ENCODE assay signal across 9 mouse cellular contexts in the genomic region with DNA sequence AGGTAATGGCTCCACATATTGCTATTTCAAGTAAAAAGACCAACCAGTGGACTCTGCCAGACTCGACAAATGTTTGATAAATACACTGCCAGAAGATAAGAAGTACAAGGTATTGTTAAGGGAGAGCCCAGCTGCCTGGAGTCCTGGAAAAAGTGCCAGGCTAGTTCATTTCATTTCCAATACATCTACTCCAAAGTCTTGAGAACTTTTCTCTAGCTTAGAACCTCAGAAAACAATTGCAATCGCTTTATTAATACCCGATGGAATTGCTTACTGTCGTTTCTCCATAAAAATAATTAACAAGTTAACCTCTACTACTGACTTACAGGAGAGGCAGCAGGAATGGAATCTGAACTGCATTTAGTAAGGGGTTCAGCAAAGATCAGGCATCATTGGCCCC. TPM values are rescaled to one million over a fixed set of nuclear protein-coding genes. Genes with fewer than 3 reads are reported as not detected.
DNase-seq lines count a peak whose midpoint lies in the region; ATAC-seq and TF ChIP-seq lines count a peak whose summit lies in the region.
"Had no signal": no experiment of that assay in that cellular context is flagged by ENCODE, and none has a peak within 500 bp of the region (broad histone marks: within the 10 kb centered on the region; RNA-seq: fewer than 3 reads in every experiment).

No protein-coding gene starts in this region.

- H3K4me2 ChIP-seq in lung, embryonic 15.5 days = peak overlapping the region; percentile 96
- peak overlapping the region; percentile 95 for H3K4me2 ChIP-seq in forebrain, postnatal 0 days (ENCODE audit: low read depth)
- peak overlapping the region; percentile 58 for H3K4me2 ChIP-seq in liver, embryonic 13.5 days
- peak overlapping the region; percentile 78 for H3K4me2 ChIP-seq in stomach, embryonic 16.5 days (ENCODE audit: low read depth, low read length)

- DNase-seq in lung, postnatal 10 days = no peak
- no peak for DNase-seq in forebrain, postnatal 0 days
- DNase-seq in liver, embryonic 13.5 days = no peak
- DNase-seq in adrenal gland, adult (ENCODE audit: inconsistent age in 2 of 2, low spot score in 1 of 2) = no peak
- no peak for DNase-seq in left cerebral cortex, postnatal 25 days (ENCODE audit: low spot score in 2 of 2)
- DNase-seq: cerebellum, adult 11 months had no signal

- no peak overlapping the region for H3K9ac ChIP-seq in lung, embryonic 15.5 days
- H3K9ac ChIP-seq in forebrain, postnatal 0 days = no peak overlapping the region
- H3K9ac ChIP-seq in liver, embryonic 13.5 days = no peak overlapping the region
- H3K9ac ChIP-seq in stomach, embryonic 16.5 days (ENCODE audit: low read length) = peak overlapping the region; percentile 90; the same call in 1 of the 2 replicates

- WGBS in lung, embryonic 15.5 days = 6% methylated on average over 4 of the region's 4 CpGs
- 8% methylated on average over 4 of the region's 4 CpGs for WGBS in forebrain, postnatal 0 days
- WGBS in liver, embryonic 13.5 days (ENCODE audit: insufficient replicate concordance) = 13% methylated on average over 4 of the region's 4 CpGs
- 8% methylated on average over 4 of the region's 4 CpGs for WGBS in stomach, embryonic 16.5 days

- peaks cover 78% of the 10 kb centered on the region for H3K27me3 ChIP-seq in lung, embryonic 15.5 days
- H3K27me3 ChIP-seq in forebrain, postnatal 0 days (ENCODE audit: insufficient read depth, low read length) = peaks cover 16% of the 10 kb centered on the region
- peaks cover 52% of the 10 kb centered on the region for H3K27me3 ChIP-seq in liver, embryonic 13.5 days
- H3K27me3 ChIP-seq in stomach, embryonic 16.5 days (ENCODE audit: control insufficient read depth, insufficient read depth, low read length) = peaks cover 9% of the 10 kb centered on the region; the same call in 1 of the 2 replicates

- no peak for TF ChIP-seq CTCF in forebrain, postnatal 0 days (IDR thresholded peaks at IDR 0.05; ENCODE audit: low read depth)

- H3K9me3 ChIP-seq in lung, embryonic 15.5 days = no peaks in the 10 kb centered on the region
- no peaks in the 10 kb centered on the region for H3K9me3 ChIP-seq in forebrain, postnatal 0 days (ENCODE audit: low read length)
- H3K9me3 ChIP-seq in liver, embryonic 13.5 days (replicated peaks) = no peaks in the 10 kb centered on the region
- H3K9me3 ChIP-seq in stomach, embryonic 16.5 days (replicated peaks; ENCODE audit: control insufficient read depth, low read length) = no peaks in the 10 kb centered on the region

- H3K4me3 ChIP-seq in lung, embryonic 15.5 days = no peak overlapping the region
- peak overlapping the region; percentile 84 for H3K4me3 ChIP-seq in forebrain, postnatal 0 days (ENCODE audit: low read depth, low read length)
- H3K4me3 ChIP-seq in liver, embryonic 13.5 days (replicated peaks) = peak overlapping the region; percentile 61
- H3K4me3 ChIP-seq in stomach, embryonic 16.5 days (replicated peaks; ENCODE audit: low read length) = peak overlapping the region; percentile 81

- H3K27ac ChIP-seq in lung, embryonic 15.5 days = no peak overlapping the region
- H3K27ac ChIP-seq in forebrain, postnatal 0 days (ENCODE audit: low read depth, low read length) = no peak overlapping the region
- no peak overlapping the region for H3K27ac ChIP-seq in liver, embryonic 13.5 days
- H3K27ac ChIP-seq in stomach, embryonic 16.5 days (ENCODE audit: low read length) = no peak overlapping the region
- H3K27ac ChIP-seq: macrophage had no signal

- no peaks in the 10 kb centered on the region for H3K36me3 ChIP-seq in lung, embryonic 15.5 days
- no peaks in the 10 kb centered on the region for H3K36me3 ChIP-seq in forebrain, postnatal 0 days (ENCODE audit: insufficient read depth)
- no peaks in the 10 kb centered on the region for H3K36me3 ChIP-seq in liver, embryonic 13.5 days
- no peaks in the 10 kb centered on the region for H3K36me3 ChIP-seq in stomach, embryonic 16.5 days (ENCODE audit: control insufficient read depth, insufficient read depth, low read length)

- intact Hi-C loops in left cerebral cortex, postnatal 25 days (cut with DNase I) = loop anchor here (5.0 to 10.0 kb wide), 2 partner anchors 285 to 617 kb away; no protein-coding TSS in a partner anchor

- no peak for ATAC-seq in lung, embryonic 15.5 days (ENCODE audit: borderline replicate concordance, extremely low read depth, low FRiP score, low TSS enrichment)
- ATAC-seq in forebrain, postnatal 0 days = no peak
- no peak for ATAC-seq in liver, embryonic 13.5 days (ENCODE audit: low read depth)
- ATAC-seq in stomach, embryonic 16.5 days (ENCODE audit: insufficient read depth, low FRiP score) = no peak

- H3K4me1 ChIP-seq in lung, embryonic 15.5 days = peaks cover 22% of the 10 kb centered on the region
- H3K4me1 ChIP-seq in forebrain, postnatal 0 days (ENCODE audit: insufficient read depth) = peaks cover 5% of the 10 kb centered on the region; the same call in 1 of the 2 replicates
- H3K4me1 ChIP-seq in liver, embryonic 13.5 days (replicated peaks) = no peaks in the 10 kb centered on the region
- H3K4me1 ChIP-seq in stomach, embryonic 16.5 days (ENCODE audit: control insufficient read depth, insufficient read depth, low read length) = peaks cover 3% of the 10 kb centered on the region

RNA-seq across cellular contexts. Expression of a gene that starts 1.7 kb away (rescaled TPM):
- 5.1 and 5.7 TPM in 2 replicates for polyA plus RNA-seq in lung, embryonic 15.5 days (2015; fragmentation: Nextera tagmentation; extraction: Ambion mirVana)
- total RNA-seq in forebrain, postnatal 0 days (2014; rRNA removed) = 98.2 and 111 TPM in 2 replicates
- 15.0 and 21.6 TPM in 2 replicates for polyA plus RNA-seq in forebrain, postnatal 0 days (2015; fragmentation: Nextera tagmentation; extraction: Ambion mirVana)
- 2.6 and 3.3 TPM in 2 replicates for polyA plus RNA-seq in liver, embryonic 13.5 days (2015; fragmentation: Nextera tagmentation; extraction: Ambion mirVana)
- 12.5 and 13.0 TPM in 2 replicates for polyA plus RNA-seq in stomach, embryonic 16.5 days (2015; fragmentation: Nextera tagmentation; extraction: Ambion mirVana)
- 10 to 100 TPM; 62.2 to 70.6 TPM for total RNA-seq in left cerebral cortex, postnatal 25 days (2021)
- polyA plus RNA-seq: macrophage had no signal
